Mouse (Mus musculus): ENCODE measurements around the gene Snx14. TPM values are rescaled to one million over a fixed set of nuclear protein-coding genes. Genes with fewer than 3 reads are reported as not detected.

Snx14 gene
- polyA plus RNA-seq, 1 experiment from 2014 or later: 35.4 TPM

Other genes starting within 250 kb of the Snx14 start
- 3.2 and 4.0 TPM in 2 replicates for gene Nt5e, start 111.8 kb downstream of the Snx14 start, polyA plus RNA-seq (2015; fragmentation: Nextera tagmentation; extraction: Ambion mirVana)
- gene Gm20537, start 17.7 kb upstream of the Snx14 start, polyA plus RNA-seq (2015; fragmentation: Nextera tagmentation; extraction: Ambion mirVana): 0.43 TPM in 1 of 2 replicates, not detected in the other
- 60.2 and 72.3 TPM in 2 replicates for gene Syncrip, start 43.6 kb upstream of the Snx14 start, polyA plus RNA-seq (2015; fragmentation: Nextera tagmentation; extraction: Ambion mirVana)
- gene Zfp949, start 109.1 kb upstream of the Snx14 start, polyA plus RNA-seq (2015; fragmentation: Nextera tagmentation; extraction: Ambion mirVana): 7.4 and 7.5 TPM in 2 replicates
- gene Trim43a, start 141.9 kb upstream of the Snx14 start, polyA plus RNA-seq (2015; fragmentation: Nextera tagmentation; extraction: Ambion mirVana): 0.13 TPM in 1 of 2 replicates, not detected in the other

All from intestine, embryonic 16.5 days (tissue).